Mouse (Mus musculus): ENCODE data around the gene Myt1.

DNA sequence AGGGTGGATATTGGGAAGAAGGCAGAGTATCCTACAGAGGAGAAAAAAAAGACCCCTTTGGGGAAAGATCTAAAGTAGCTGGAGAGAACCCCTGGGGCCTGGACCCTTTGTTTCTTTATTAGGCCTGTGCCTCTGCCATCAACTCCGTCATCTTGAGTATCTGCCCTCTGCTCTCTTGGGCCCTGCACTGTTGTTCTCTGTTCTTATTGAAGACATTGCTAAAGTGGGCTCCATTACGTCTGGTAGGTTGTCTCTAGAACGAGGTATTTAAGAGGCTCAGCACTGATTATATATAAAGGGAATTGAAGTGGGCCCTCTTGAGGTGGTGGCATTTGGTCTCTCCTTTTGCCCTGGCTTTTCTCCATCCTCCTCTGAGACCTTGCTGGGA is 75.2 kb downstream of the Myt1 start:
- no peak for TF ChIP-seq CTCF (conservative IDR thresholded peaks at IDR 0.05; ENCODE audit: insufficient read depth, insufficient read length, low read depth, low read length)
- no peak for TF ChIP-seq POLR2A (IDR thresholded peaks at IDR 0.05; ENCODE audit: low read depth, low read length)
